Mouse (Mus musculus) limb, embryonic 15.5 days (tissue): ENCODE data around the gene Irf2bp1. TPM values are rescaled to one million over a fixed set of nuclear protein-coding genes. Genes with fewer than 3 reads are reported as not detected.

Experiments used
- ATAC-seq: fragments of 200-750 bp; cut with Nextera tagmentation; 2 replicates; pipeline ENCODE4 v1.8.0; 2017; ENCODE audit warnings: low read depth, moderate TSS enrichment; ENCODE audit not compliant: insufficient number of reproducible peaks, low FRiP score, low TSS enrichment
- H3K27ac ChIP-seq: fragments of 300-500 bp; sonication (generic); 2 replicates; pipeline ENCODE4 v1.5.1; 2015; ENCODE audit warnings: moderate library complexity, mild to moderate bottlenecking, inconsistent platforms
- H3K27me3 ChIP-seq: fragments of 300-500 bp; sonication (generic); 2 replicates; pipeline ENCODE4 v1.6.1; 2015; ENCODE audit warnings: inconsistent platforms
- H3K36me3 ChIP-seq: fragments of 300-500 bp; sonication (generic); 2 replicates; pipeline ENCODE4 v1.6.1; 2015; ENCODE audit warnings: inconsistent platforms
- H3K4me1 ChIP-seq: fragments of 300-500 bp; sonication (generic); 2 replicates; pipeline ENCODE4 v1.6.1; 2015; ENCODE audit warnings: inconsistent platforms
- H3K4me2 ChIP-seq: fragments of 300-500 bp; sonication (generic); 2 replicates; pipeline ENCODE4 v1.6.1; 2015; ENCODE audit warnings: mild to moderate bottlenecking, inconsistent platforms
- H3K4me3 ChIP-seq: fragments of 300-500 bp; sonication (generic); 2 replicates; pipeline ENCODE4 v1.5.1; 2015; ENCODE audit warnings: mild to moderate bottlenecking, inconsistent platforms
- H3K9ac ChIP-seq: fragments of 300-500 bp; sonication (generic); 2 replicates; pipeline ENCODE4 v1.6.1; 2015; ENCODE audit warnings: inconsistent platforms
- H3K9me3 ChIP-seq: fragments of 300-500 bp; sonication (generic); 2 replicates; pipeline ENCODE4 v1.6.1; 2016; ENCODE audit warnings: inconsistent platforms
- WGBS: fragments of 180-500 bp; shearing (Covaris S2); methylation state at CpG from one replicate; pipeline ENCODE4 v1.1.7; 2015; 5-methylcytosine and 5-hydroxymethylcytosine counted together
- polyA plus RNA-seq: library from polyadenylated mRNA; unstranded; fragments of >200 nt; fragmentation: Nextera tagmentation; extraction: Ambion mirVana; gene quantifications from 2 replicates; pipeline ENCODE4 v1.2.1, GENCODE M21; 2015

The Irf2bp1 gene
- polyA plus RNA-seq, 1 experiment from 2014 or later, result 26.1 TPM

- Histone ChIP-seq H3K27me3 (no peaks in the 10 kb centered on the region), H3K27ac (peak overlapping the region; percentile 85; the same call in 1 of the 2 replicates), H3K4me3 (peak overlapping the region; percentile 29), H3K4me1 (peaks cover 43% of the 10 kb centered on the region), H3K4me2 (peak overlapping the region; percentile 42), H3K36me3 (peaks cover 18% of the 10 kb centered on the region), H3K9me3 (no peaks in the 10 kb centered on the region), H3K9ac (no peak overlapping the region)
- no peak for ATAC-seq
- 34% methylated on average over 18 of the region's 18 CpGs for WGBS
Measured at GRCm38 (mm10) chr7:19001066-19001806, 2.6 kb upstream of the Irf2bp1 start.

GRCm38 (mm10) chr7:19001807-19002085 lies 2.1 kb upstream of the Irf2bp1 start:
- Histone ChIP-seq H3K4me2 (no peak overlapping the region), H3K27me3 (no peaks in the 10 kb centered on the region), H3K36me3 (peaks cover 20% of the 10 kb centered on the region), H3K4me3 (no peak overlapping the region), H3K9me3 (no peaks in the 10 kb centered on the region), H3K4me1 (peaks cover 48% of the 10 kb centered on the region), H3K27ac (peak overlapping the region; percentile 85; the same call in 1 of the 2 replicates), H3K9ac (no peak overlapping the region)
- ATAC-seq, result no peak
- 50% methylated on average over 3 of the region's 3 CpGs for WGBS

DNA sequence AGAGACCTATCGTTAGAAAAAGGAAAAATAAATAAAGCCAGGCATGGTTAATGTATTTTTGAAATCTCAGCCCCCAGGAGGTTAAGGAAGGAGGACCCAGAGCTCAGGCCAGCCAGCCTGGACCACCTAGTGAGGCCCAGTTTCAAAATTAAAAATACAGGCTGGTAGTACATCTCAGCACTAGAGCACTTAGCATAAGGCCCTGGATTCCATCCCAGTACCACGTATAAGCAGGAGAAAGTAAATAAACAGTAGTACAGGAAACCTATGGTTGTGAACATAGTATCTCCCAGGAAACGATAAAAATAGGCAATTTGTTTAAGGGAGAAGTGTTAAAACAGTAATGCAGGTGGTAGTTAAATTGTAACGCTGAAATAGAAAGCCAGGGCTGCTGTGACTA lies 1.7 kb upstream of the Irf2bp1 start:
- WGBS, result 23% methylated on average over 4 of the region's 4 CpGs
- peaks cover 24% of the 10 kb centered on the region for H3K36me3 ChIP-seq
- peak overlapping the region; percentile 85 for H3K27ac ChIP-seq
- H3K4me1 ChIP-seq, result peaks cover 51% of the 10 kb centered on the region
- peak overlapping the region; percentile 40 for H3K4me3 ChIP-seq
- H3K9me3 ChIP-seq, result no peaks in the 10 kb centered on the region
- peak overlapping the region; percentile 59 for H3K4me2 ChIP-seq
- no peaks in the 10 kb centered on the region for H3K27me3 ChIP-seq
- ATAC-seq, result no peak
- H3K9ac ChIP-seq, result 0 out of 2 replicates have a peak overlapping the region, but pooled peaks have one; percentile 42

GRCm38 (mm10) chr7:19002848-19003498 lies 871 bp upstream of the Irf2bp1 start:
- H3K4me3 ChIP-seq, result peak overlapping the region; percentile 40
- WGBS, result 3% methylated on average over 17 of the region's 17 CpGs

GRCm38 (mm10) chr7:19004631-19005079 lies 811 bp downstream of the Irf2bp1 start:
- no peak for ATAC-seq
- Histone ChIP-seq H3K4me1 (peaks cover 61% of the 10 kb centered on the region), H3K9me3 (no peaks in the 10 kb centered on the region), H3K9ac (peak overlapping the region; percentile 91), H3K27me3 (no peaks in the 10 kb centered on the region), H3K36me3 (peaks cover 28% of the 10 kb centered on the region), H3K4me3 (peak overlapping the region; percentile 82), H3K27ac (peak overlapping the region; percentile 98), H3K4me2 (peak overlapping the region; percentile 97)
- 5% methylated on average over 34 of the region's 34 CpGs for WGBS

More at GRCm38 (mm10) chr7:19002848-19003498, 871 bp upstream of the Irf2bp1 start:
- ATAC-seq, result peak; percentile 64
- Histone ChIP-seq H3K27me3 (no peaks in the 10 kb centered on the region), H3K27ac (peak overlapping the region; percentile 85), H3K9me3 (no peaks in the 10 kb centered on the region), H3K4me1 (peaks cover 60% of the 10 kb centered on the region), H3K36me3 (peaks cover 27% of the 10 kb centered on the region), H3K9ac (peak overlapping the region; percentile 42; the same call in 1 of the 2 replicates), H3K4me2 (peak overlapping the region; percentile 59)

- Histone ChIP-seq H3K27me3 (no peaks in the 10 kb centered on the region), H3K27ac (peak overlapping the region; percentile 43; the same call in 1 of the 2 replicates), H3K36me3 (peaks cover 28% of the 10 kb centered on the region), H3K4me2 (peak overlapping the region; percentile 97), H3K4me1 (peaks cover 56% of the 10 kb centered on the region), H3K9me3 (no peaks in the 10 kb centered on the region), H3K4me3 (peak overlapping the region; percentile 82), H3K9ac (no peak overlapping the region; the same call in 1 of the 2 replicates)
- no peak for ATAC-seq
- WGBS, result 78% methylated on average over 34 of the region's 34 CpGs
Measured at GRCm38 (mm10) chr7:19005417-19006121, 1.7 kb downstream of the Irf2bp1 start.

- Histone ChIP-seq H3K4me2 (peak overlapping the region; percentile 97), H3K4me1 (peaks cover 52% of the 10 kb centered on the region), H3K27ac (no peak overlapping the region), H3K36me3 (peaks cover 28% of the 10 kb centered on the region), H3K9ac (no peak overlapping the region), H3K27me3 (no peaks in the 10 kb centered on the region), H3K4me3 (peak overlapping the region; percentile 82), H3K9me3 (no peaks in the 10 kb centered on the region)
- 9% methylated on average over 12 of the region's 12 CpGs for WGBS
- no peak for ATAC-seq
Measured at GRCm38 (mm10) chr7:19006476-19006875, 2.6 kb downstream of the Irf2bp1 start.

DNA sequence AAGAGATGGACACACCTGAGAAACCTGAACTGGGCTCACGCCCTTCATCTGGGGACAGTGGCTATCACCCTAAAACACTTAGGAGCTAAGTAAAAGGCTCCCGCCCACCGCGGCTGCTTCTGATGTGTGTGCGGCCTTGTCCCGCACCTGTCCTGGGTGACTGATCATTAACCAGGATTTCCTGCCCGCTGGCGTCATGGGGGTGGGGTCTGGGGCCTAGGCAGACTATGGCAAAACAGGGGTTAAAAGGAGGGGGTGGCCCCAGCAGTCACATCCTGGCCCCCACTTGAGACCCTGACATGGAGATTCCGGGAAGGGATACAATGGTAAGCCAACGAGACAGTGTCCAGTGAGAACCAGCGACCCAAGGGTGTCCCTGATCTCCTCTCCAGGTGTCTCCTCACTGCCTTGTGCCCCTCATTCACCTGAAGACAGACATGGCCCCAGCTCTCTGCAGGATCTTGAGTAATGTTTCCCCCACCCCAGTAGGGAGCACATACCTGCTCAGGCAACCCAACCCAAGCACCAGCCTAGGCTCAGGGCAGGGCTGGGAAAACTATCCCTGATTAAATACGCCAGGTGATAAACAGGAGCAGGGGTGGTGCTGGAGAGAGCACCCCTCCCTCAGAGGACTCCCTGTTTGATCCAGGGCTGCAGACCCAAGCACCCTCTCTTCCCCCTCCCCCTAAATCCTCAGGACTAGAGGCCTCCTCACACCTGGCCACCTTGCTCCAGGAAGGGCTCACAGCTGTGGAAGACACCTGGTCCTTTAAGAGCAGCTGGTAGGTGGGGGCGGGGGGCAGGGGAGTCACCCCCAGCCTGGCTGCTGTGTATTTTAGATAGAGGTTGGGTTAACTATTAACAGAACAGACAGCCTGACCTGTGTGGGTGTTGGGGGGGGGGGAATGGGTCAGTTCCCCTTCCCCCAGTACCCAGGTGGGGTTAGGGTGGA lies 3.5 kb downstream of the Irf2bp1 start:
- Histone ChIP-seq H3K36me3 (peaks cover 28% of the 10 kb centered on the region), H3K4me2 (no peak overlapping the region), H3K4me3 (no peak overlapping the region), H3K9me3 (no peaks in the 10 kb centered on the region), H3K4me1 (peaks cover 55% of the 10 kb centered on the region), H3K9ac (no peak overlapping the region), H3K27me3 (no peaks in the 10 kb centered on the region), H3K27ac (no peak overlapping the region)
- no peak for ATAC-seq
- WGBS, result 78% methylated on average over 13 of the region's 13 CpGs

- no peak overlapping the region for H3K9ac ChIP-seq
- no peaks in the 10 kb centered on the region for H3K27me3 ChIP-seq
- no peak overlapping the region for H3K4me2 ChIP-seq
- no peak overlapping the region for H3K4me3 ChIP-seq
- WGBS, result 78% methylated on average over 7 of the region's 7 CpGs
- no peak overlapping the region for H3K27ac ChIP-seq
- H3K4me1 ChIP-seq, result peaks cover 40% of the 10 kb centered on the region
- ATAC-seq, result no peak
- no peaks in the 10 kb centered on the region for H3K9me3 ChIP-seq
- H3K36me3 ChIP-seq, result peaks cover 22% of the 10 kb centered on the region
Measured at GRCm38 (mm10) chr7:19010581-19010980, 6.7 kb downstream of the Irf2bp1 start.

GRCm38 (mm10) chr7:19012025-19012621 lies 8.3 kb downstream of the Irf2bp1 start:
- Histone ChIP-seq H3K4me3 (peak overlapping the region; percentile 37), H3K9me3 (no peaks in the 10 kb centered on the region), H3K27ac (peak overlapping the region; percentile 84), H3K9ac (peak overlapping the region; percentile 47; the same call in 1 of the 2 replicates), H3K4me1 (peaks cover 24% of the 10 kb centered on the region), H3K4me2 (peak overlapping the region; percentile 66), H3K36me3 (peaks cover 9% of the 10 kb centered on the region), H3K27me3 (no peaks in the 10 kb centered on the region)
- under 1% methylated on average over 31 of the region's 31 CpGs for WGBS
- ATAC-seq, result peak; percentile 66; the same call in 1 of the 2 replicates
